Mouse (Mus musculus) layer of hippocampus, adult 8-10 months (tissue): Measurements from ENCODE around the gene Tbc1d10a. TPM values are rescaled to one million over a fixed set of nuclear protein-coding genes. Genes with fewer than 3 reads are reported as not detected.

Experiments
- DNase-seq, 2 experiments: peaks; one replicate each; pipeline ENCODE4 v3.0.0; 2022; ENCODE audit warnings: low spot score in 2 of 2
- total RNA-seq, 4 experiments: library from RNA; stranded (reverse); gene quantifications; 2 replicates each; pipeline ENCODE4 v1.2.4; 2022

Tbc1d10a gene
- 10 to 100 TPM; 26.7 to 31.7 (median 28.8) TPM for total RNA-seq

DNA sequence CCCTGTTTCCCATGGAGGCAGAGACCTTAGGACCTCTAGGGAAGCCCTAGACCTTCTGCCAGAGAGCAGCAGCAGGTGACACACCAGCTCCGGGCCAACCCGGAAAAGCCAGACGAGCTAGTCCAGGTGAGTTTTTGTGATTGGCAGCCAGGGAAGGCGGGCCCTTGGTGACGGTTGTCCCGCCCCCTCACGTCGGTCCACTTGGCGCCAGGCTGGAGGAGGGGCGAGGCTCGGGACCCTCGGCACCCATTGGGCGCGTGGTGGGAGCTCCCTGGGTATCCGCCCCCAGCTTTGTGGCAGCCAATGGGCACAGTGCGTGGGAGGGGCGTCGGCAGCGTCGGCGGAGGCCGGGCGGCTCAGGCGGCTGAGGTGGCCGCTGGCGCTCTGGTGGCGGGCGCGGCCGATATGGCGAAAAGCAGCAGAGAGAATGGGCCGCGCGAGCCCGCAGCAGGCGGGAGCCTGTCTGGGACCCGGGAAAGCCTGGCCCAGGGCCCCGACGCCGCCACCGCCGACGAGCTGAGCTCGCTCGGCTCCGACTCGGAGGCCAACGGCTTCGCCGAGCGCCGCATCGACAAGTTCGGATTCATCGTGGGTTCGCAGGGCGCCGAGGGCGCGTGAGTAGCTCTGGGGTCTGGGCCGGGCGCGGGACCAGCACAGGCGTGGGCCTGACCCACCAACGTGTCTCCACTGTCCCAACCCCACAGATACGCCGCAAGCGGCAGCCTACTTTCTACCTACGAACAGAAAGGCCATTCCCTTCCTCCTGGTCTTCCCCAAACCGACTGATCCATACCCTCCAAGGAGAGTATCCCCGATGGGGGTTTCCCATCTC is at the start of gene Tbc1d10a:
Gene Tbc1d10a, plus strand, starts transcription at position 304 of the 832 bp plus-strand sequence.
- peak; percentile 97 for DNase-seq

DNA sequence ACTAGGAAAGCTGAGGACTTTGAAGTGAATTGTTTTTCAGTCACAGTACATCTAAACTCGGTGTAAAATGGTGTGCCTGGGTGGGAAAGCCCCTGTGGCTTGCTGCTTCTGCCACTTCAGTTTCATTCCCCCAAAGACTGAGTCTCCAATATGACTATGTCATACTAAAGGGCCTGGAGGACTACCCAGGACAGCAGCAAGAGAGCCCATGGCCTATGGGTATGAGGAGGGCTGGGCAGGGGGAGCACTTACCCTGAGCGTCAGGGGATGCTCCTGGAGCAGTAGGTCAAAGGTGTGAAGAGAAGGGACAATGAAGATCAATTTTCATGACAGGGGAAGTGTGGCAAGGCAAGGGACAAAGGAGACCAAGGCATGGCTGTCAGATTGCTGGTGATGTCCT is 47.6 kb upstream of the Tbc1d10a start:
- no peak for DNase-seq

DNA sequence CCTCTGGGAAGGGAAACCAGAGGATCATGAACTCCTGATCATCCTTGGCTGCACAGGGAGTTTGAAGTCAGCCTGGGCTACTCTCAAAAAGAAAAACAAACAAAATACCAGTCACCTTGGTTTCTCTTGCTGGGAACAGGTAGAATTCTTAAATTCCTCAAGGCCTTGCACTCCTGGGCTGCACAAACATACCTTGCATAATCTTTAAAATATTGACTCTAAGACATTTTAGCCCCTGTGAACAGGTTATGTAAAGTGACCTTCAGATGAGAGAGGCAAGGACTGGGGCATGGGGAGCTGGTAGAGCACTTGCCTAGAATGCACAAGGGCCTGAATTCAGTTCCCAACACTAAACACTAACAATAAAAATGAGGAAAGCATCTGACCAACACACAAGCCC is 45.1 kb upstream of the Tbc1d10a start:
- DNase-seq = no peak

DNA sequence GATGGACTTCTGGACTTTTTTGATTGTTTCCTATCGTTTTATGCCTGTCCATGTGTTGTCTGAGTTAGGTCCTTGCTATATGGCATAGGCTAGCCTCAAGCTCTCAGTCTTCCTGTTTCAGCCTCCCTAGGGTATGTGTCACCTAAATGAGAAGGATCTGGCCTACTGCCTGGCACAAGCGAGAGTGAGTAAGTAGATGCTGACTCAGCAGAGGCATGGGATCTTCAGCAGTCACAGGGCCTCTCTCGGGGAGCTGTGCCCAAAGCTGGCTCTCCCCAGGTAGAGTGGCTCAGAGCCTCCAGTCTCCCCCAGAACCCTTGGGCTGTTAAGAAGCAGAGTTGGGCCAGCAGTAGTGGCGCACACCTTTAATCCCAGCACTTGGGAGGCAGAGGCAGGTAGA is 44.2 kb upstream of the Tbc1d10a start:
- DNase-seq = no peak

DNA sequence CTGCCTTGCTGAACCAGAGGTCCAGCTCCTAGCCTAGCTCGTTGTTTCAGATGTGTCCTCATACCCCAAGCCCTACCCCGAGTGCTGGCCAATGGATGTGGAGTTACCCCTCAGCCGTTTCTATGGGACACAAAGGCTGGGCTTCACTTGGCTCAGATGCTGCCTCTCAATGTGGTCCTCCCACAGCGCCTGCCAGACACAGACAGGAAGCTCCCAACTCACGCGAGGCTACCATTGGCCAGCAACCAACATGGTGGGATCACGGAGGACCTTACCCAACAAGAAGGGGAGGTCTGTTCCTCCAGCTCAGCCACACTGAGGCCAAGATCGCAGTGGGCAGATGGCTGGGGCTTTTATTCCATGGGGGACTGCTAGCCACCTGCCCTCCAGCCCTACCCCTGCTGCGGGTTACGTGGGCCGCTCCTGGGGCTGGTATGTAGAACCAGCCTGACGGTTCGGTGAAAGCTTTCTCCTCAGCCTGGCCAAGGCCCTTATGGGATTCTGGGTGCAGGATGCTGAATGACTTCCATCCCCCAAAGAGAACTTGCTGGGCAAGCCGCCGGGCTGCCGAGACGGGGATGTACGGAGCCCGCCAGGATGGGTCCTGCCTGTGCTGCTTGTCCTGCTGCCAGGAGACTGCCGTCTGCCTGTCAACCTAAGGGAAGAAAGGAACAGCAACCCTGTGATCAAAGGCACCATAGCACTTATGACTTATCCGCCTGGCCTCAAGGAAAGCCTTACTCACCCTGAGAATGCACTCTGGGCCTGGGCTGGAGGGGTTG is 43.1 kb upstream of the Tbc1d10a start:
- no peak for DNase-seq

DNA sequence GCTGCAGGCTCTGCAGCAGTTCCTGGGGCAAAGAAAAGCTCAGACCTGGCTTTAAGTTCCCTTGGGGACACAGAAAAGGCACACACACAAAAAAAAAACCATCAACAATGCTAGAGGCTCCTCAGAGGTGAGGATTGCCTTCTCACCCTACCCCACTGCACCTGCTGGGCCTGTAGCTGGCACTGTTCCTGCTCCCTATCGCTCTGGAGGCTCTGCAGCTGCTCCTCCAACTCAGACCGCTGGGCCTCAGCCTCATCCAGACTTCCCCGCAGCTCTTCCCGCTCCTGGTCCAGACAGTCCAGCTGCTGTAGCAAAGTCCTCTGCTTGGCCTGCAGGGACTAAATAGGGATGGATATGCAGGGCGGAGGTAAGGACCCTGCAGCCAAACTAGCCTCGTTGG is 40.2 kb upstream of the Tbc1d10a start:
- no peak for DNase-seq

DNA sequence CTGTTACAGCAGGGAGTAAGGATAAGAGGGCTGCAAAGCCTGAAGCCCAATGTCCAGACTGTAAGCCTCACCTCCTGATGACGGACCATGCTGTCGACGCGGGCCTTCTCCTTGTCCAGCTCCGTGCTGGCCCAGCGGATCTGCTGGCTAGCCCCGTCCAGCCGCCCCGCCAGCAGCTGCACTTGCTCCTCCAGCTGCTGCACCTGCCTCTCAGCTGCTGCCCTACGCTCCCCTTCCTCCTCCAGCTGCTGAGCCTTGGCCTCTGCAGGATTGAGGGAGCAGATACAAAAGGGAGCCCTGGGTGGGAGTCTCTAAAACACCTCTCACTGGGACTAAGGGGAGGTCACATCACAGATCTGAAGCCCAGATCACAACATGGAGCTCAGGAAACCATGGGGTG is 39.5 kb upstream of the Tbc1d10a start:
- no peak for DNase-seq

DNA sequence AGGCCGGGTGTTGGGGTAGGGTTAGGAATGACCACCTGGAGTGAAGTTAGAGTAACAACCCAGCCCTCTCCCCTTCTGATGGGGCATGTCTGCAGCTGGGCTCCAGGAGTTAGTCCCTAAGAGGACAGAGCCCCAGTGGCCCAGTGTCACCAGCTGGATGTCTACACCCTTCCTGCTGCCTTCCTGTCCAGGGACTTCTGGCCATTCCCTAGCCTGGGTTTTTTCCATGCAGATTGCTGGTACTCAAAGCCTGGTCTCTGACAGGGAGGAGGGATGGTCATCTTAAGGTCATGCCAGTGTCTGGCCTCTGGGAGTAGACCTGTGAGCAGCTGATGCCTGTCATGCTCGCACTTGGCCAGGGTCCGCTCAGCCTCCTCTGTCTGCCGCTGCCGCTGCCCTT is 38.5 kb upstream of the Tbc1d10a start:
- DNase-seq = no peak

DNA sequence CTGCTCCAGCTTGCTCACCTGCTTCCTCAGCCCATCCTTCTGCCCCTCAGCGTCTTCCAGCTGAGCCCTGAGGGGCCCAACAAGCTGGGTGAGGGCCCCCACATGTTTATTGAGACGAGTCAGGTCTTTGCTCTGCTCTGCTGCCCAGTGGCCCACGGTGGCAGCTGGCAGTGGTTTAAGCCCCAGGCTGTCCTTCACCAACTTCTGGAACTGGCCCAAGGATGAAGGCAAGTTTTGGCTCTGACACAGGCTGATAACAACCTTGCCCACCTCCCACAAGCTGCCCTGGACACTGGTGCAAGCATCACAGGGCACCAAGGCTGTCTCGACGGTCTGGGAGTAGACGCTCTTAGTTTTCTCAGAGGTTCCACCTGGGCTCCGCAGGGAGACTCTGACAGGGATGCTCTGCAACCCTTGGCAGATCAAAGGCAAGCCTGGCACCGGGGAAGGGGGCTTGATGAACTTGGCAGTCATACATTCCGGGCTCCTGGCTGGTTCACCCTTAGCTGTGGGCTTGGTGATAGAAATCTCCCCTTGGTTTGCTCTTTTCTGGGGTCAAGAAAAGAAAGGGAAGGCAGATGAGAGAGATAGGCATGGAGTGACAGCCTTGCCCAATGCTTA is 37.9 kb upstream of the Tbc1d10a start:
- DNase-seq = no peak

DNA sequence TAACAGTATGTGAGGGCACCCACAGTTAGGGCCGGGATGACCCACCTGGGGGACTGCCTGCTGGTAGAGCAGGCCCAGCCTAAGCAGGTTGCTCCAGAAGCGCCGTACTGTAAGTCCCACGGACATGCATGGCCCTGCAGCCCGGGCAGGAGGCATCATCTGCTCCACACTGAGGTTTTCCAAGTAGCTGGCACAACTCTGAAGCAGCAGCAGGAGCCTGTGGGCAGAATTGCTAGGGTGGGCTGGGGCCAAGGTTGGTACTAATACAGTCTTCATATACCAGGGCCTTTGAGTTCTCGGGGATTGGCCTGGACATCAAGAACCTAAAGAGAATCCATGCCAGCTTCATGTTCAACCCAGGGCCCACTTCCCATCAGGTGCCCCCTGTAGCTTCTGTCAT is 36.7 kb upstream of the Tbc1d10a start:
- DNase-seq = no peak

DNA sequence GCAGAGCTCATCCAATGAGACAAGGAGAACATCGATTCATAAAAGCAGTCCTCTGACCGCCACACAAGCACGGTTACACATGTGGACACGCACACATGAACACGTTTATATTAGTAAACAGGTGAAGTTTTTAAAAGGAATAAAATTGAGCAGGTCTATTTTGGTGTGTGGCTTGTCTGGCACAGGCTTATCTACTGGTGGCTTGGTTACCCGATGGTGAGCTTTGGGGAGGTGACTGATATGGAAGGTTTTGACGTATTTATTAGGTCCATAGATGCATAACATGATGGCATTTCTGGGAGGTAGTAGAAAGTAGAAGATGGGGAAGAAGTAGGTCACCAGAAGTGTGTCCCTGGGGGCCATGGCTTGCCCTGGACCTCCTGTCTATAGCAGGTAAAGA is 32.9 kb upstream of the Tbc1d10a start:
- no peak for DNase-seq

DNA sequence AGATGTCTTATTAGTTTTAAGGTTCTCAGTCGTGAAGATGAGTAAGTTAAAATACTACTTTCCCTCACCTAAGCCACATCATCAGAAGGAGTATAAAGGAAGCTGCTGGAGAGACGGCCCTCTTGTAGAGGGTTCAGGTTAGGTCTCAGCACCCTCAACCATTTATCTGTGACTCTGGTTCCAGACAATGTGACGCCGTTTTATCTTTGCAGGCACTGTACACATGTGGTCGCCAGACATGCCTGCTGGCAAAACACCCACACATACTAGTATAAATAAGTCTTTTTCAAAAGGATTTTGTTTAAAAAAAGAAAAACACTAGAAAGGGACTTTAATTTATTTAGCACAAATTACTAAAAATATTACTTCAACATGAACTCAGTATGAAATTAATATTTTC is 30.9 kb upstream of the Tbc1d10a start:
- DNase-seq = peak in 1 of 2 experiments; percentile 38

DNA sequence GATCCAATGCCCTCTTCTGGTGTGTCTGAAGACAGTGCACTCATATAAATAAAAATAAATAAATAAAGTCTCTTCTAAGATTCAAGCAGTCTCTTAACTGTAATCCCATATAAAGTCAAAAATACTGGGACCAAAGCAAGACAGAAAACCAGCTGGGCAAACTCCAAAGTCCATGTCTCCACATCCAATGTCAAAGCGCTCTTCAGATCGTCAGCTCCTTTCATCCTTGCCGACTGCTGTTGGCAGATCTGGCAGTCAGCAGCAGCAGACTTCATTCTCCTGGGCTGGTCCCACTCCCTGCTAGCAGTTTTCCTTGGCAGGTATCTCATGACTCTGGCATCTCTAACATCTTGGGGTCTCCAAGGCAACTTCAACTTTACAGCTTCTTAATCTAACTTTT is 27.9 kb upstream of the Tbc1d10a start:
- no peak for DNase-seq

DNA sequence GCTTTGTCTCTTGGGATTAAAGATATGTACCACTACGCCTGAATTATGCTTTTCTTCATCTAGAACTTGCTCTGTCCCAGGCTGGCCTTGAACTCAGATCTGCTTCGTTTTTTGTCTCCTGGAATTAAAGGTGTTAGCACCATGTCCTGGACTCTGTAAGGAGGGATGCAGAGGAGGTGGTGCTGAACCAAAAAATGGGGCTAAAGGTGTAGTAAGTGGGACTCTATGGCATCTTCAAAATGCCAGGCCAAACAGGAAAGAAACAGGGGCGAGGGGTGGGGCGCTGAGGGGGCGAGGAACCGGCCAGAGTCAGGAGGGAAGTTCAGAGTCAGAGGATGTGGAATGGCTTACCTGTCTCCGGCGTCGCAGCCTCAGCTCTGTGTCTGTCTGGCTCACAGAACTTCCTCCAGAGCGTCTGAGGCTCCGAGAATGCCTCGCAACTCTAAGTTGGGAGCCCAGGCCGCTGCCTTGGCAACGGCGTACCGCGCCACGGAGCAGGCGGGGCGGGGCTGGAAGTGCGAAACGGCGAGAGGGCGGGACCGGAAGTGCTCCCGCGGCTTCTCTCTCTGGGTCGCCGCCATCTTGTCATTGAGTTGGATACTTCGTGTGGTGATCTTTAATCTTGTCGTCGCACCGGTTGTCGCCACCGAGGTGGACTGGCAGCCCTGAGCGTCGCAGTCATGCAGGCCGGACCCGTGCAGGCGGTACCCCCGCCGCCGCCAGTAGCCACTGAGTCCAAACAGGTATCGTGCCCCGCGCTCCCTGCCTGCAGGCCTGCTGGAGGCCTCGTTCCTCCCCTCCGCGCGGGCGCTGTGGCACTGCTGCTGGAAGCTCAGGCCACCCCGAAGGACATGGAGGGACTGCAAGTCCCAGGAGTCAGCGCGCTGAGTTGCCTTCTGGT is 26.5 kb upstream of the Tbc1d10a start, which contains the start of the genes Ccdc157 and Sf3a1:
Gene Ccdc157, minus strand, starts transcription at position 486 of the 901 bp plus-strand sequence.
Gene Sf3a1, plus strand, starts transcription at position 543 of the 901 bp plus-strand sequence.
- peak; percentile 90 to 91 for DNase-seq

DNA sequence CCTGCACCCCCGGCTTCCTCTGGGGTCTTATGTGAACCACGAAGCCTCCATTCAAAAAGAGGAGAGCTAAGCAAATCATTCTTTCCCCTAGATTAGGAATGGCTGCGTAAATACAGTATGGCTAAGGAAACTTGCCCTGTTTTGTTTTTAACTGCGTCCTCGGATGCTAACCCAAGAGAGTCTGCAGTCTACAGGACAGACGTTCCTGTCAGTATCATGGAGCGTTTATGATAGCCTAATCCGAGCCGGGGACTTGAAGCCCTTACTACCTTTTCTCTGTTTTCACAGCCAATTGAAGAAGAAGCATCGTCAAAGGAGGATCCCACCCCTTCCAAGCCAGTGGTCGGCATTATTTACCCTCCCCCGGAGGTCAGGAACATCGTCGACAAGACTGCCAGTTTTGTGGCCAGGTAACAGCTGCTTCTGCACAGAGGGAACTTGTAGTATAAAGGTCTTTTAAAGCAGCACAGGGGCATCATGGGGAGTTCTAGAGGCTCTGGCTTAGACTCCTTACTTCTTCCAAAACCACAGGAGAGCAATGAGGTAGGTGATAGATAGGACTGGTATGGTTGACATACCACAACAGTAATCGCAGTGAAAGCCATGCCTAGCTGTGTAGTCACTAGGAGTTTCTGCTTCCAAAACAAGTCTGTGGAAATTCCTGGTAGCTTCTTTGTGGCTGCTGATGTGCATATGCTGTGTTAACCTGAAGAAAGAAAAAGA is 25.7 kb upstream of the Tbc1d10a start:
- no peak for DNase-seq

DNA sequence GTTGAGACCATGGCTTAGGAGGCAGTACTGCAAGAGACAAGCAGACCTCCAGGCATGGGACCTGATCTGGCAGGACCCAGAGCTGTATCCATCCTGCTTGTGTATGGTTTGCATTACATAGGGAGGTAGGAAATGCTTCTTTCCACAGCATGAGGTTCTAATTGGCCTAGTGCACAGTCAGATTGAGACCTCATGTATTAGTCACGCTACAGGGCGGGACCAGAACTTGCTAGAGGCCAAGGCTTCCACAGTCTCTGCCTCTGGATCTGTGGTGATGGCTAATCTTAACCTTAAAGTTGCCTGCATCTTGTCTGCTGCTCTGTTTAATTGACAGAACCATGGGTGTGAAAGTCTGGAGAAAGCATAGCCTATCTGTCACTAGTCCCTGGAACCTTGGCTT is 21.9 kb upstream of the Tbc1d10a start:
- no peak for DNase-seq

DNA sequence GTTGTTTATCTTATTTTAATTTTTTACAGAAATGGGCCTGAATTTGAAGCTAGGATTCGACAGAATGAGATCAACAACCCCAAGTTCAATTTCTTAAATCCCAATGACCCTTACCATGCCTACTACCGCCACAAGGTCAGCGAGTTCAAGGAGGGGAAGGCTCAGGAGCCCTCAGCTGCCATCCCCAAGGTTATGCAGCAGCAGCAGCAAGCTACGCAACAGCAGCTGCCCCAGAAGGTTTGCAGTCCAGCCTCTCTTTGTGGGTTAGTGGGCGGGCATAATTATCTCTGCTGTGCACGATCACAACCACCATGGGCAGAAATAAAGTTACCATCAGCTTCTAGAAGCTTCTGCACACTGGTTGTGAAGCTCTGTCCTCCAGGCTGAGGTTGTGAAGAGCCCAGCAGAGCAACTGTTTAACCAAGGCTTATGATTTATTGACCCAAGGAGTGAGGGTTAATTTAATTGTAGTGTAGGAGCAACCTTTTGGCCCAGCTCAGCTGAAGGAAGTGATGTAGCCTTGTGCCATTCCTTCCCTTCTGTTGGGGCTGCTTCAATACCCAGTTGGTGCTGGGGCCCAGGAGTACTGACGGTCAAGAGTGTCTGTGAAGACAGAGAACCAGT is 20.0 kb upstream of the Tbc1d10a start:
- no peak for DNase-seq

DNA sequence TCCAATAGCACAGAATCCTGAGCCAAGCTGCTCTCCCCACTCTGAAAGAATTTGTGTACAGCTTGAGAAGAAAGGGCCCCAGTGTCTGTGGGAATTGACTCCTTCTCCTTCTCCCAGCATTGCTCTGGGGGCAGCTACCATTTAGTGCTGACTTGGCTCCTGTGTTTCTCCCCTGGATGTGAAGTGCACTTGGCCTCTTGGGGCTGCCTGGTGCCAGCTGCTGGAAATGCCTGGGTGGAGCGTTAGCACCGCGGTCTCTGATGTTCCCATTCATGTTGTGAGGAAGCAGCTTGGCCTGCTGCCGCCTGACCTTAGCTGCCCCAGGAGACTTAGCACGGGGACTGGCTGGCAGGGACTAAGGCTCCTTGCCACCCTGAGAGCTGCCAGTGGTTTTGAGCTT is 12.0 kb upstream of the Tbc1d10a start:
- peak; percentile 73 to 86 for DNase-seq

DNA sequence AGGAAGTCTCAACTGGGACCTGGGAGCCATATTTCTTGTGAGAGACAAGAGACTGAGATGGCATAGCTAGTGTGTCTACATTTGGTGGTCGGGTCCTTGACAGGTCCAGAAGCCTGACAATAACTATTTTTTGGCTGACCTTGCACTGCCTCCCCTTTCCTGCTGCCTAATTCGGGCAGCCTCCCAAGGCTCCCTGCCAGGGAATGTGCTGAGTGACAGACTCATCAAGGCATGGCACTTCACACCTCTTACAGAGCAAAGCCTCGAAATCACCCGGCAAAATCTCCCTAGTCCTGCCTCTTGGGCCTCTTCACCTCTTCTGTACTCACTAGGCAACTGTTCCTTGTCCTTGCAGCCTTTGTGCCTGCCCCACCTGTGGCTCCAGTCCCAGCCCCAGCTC is 8.9 kb upstream of the Tbc1d10a start:
- no peak for DNase-seq

DNA sequence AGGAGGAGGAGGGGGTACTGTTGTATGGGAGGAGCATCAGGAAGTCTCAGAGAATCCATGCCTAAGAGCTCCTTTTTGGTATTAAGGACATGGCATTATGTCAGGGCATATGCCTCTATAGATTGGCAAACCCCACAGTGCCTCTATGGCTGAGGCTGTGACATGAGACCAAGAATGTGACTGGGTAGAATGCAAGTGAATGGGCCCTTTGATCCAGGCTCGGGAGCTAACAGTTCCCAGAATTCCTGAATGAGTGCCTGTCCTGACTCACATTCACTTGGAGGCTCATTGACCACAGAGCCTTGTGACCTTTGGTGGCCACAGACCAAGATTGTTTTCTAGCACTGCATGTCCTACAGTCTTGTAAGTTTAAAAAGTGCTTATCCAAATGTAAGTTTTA is 4.5 kb upstream of the Tbc1d10a start:
- DNase-seq = no peak
